Mouse (Mus musculus): ENCODE measurements around the gene Mtfp1.
A peak's percentile ranks its signal among the peaks of the same experiment; 100 is the strongest.

Mtfp1 gene

DNA sequence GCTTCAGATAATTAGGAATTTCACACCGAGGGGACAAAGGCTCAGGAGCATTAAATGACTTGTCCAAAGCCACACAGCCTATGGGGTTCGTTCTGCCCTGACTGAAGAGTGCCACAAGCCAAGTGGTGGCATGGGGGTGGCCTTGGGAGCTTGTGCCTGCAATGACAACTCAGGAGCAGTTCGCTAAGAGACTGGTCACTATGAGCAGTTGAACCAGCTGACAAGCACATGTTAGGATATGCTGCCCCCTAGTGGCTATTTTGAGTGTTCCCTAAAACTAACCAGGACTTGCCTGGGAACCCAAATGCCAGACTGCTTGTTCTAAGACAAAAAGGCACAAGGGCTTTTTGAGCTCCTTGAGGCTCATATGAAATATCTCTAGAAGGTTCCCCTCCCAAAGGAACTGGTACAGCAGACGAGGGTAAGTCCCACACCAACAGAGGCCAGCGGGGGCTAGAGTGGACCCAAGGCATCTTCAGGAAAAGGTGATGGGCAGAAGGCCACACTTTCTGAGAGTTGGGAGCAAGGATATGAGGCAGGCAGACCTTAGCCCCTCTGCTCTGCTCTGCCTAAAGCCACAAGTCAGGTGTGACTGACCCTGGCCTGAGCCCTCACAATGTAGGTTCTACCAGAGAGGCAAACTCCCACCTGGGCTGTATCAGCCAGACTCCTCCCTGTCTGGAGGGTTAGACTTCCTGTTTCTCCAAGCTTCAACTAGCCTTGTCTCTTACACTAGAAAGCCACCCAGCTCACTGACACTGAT lies 11.7 kb downstream of the Mtfp1 start:
- DNase-seq (ENCODE audit: low read depth, low spot score), result no peak

DNA sequence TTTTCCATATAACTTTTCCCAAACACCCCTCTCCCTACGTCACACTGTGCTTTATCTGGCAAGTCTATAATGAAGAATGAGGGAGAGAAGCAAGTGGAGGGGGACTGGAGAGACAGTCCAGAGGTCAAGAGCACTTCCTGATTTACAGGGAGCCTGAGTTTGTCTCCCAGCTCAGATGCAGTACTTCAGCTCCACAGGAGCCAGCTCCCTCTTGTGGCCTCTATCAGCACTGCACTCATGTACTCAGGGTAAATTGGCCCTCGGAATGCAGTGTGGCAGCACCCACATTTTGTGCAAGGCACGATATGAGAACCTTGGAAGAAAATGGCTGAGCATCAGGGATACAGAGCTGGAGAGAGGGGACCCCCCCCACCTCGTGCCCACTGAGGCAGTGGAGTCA lies 15.0 kb downstream of the Mtfp1 start:
- DNase-seq (ENCODE audit: low read depth, low spot score), result no peak

- DNase-seq (ENCODE audit: low read depth, low spot score), result no peak
Observed at GRCm38 (mm10) chr11:4078267-4078933, 16.8 kb downstream of the Mtfp1 start.

DNA sequence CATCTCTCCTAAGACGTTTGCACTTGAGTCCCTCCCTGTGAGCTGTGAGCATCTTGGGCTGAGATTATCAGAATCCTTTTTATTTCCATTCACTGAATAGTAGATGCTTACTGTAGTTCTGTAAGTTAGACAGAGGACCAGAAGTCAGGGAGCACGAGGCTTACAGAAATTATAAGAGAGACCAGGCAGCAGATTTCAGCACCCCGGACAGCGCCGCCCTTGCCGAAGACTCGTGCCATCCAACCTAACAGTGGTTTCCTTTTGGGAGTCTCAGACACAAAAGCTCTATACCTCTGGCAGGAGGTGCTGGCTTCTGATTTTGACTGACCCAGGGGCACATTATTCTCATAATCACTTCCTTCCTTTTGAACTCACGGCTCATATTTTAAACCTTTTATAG lies 18.6 kb downstream of the Mtfp1 start:
- no peak for DNase-seq (ENCODE audit: low read depth, low spot score)

DNA sequence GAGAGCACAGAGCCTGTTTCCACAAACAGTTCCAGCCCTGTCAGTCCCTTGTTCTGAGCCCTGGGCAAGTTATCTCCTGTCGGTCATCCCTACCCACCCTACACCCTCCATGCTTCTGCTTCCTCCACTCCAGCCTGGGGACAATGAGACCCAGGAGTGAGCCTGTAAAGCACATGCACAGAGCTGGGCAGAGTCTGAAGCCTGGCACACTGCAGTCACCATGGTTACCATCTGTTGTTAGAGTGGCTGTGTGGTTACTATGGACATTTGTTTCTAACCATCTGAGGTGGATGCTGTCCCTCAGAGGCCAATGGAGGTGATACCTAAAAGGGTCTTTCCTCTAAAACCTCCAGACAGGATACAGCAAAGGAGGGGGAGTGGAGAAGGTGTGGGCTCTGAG lies 25.6 kb downstream of the Mtfp1 start:
- DNase-seq (ENCODE audit: low read depth, low spot score), result peak; percentile 28

DNA sequence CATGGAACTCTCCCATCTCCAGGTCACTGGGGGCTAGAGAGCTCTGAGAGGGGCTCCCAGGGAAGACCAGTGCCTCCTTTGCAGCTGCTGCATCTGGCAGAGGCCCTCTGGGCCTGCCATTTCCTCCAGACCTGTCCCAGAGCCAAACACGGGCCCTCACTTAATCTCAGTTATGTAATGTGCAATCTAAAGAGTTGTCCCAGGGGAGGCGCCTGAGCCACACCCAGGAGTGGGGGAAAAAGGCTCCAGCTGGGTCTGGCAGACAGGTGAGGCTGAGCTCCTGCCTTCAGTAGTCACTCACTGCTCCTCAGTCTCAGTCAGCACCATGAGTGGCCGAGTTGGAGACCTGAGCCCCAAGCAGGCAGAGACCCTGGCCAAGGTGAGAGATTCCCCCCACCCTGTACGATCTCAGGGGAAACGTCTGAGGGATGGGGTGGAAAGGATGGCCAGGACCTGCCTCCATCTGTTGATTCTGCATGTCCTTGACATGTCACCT lies 30.6 kb downstream of the Mtfp1 start, which contains the start of gene Sec14l3:
Sec14l3 (plus strand) TSS at position 215 of the 496 bp plus-strand sequence.
- no peak for DNase-seq (ENCODE audit: low read depth, low spot score)

- DNase-seq (ENCODE audit: low read depth, low spot score), result no peak
Observed at GRCm38 (mm10) chr11:4062981-4063380, 32.3 kb downstream of the Mtfp1 start.

DNA sequence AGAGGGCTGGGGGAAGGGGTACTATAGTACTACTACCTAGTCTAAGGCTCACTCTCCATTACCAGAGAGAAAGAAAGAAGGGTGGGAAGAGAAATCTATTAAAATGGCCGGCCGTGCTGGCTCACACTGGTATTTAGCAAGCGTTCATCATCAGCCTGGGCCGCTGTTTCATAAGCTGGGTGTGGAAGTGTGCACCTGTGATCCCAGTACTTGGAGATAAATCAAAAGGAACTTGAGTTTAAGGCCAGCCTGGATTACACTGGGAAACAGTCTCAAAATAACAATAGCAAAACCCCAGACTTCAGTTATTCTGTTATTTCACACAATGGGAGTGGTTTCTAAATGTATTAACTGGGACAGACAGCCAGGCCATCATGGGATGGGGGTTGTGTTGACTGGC lies 32.7 kb downstream of the Mtfp1 start:
- DNase-seq (ENCODE audit: low read depth, low spot score), result no peak

GRCm38 (mm10) chr11:4060866-4061575 lies 34.2 kb downstream of the Mtfp1 start:
- no peak for DNase-seq (ENCODE audit: low read depth, low spot score)

DNA sequence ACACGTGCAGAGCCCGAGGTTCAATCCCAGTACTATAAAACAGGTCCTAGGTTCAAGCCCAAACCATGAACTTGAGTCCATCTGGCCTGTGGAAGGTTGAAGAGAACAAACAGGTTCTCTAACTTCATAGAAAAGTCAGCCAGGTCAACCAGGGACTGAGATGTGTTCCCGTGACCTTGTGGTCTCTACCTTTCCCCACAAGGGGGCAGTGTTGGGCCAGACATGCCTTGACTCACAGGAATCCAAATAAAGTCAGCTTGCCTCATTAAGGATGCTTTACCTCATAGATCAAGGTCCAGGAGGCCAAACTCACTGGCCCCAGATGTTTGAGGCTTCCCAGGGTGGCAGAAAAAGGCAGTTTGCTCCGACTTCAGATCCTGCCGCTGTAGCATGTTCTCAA lies 41.7 kb downstream of the Mtfp1 start:
- no peak for DNase-seq (ENCODE audit: low read depth, low spot score)

GRCm38 (mm10) chr11:4048438-4048837 lies 46.8 kb downstream of the Mtfp1 start:
- DNase-seq (ENCODE audit: low read depth, low spot score), result no peak

DNA sequence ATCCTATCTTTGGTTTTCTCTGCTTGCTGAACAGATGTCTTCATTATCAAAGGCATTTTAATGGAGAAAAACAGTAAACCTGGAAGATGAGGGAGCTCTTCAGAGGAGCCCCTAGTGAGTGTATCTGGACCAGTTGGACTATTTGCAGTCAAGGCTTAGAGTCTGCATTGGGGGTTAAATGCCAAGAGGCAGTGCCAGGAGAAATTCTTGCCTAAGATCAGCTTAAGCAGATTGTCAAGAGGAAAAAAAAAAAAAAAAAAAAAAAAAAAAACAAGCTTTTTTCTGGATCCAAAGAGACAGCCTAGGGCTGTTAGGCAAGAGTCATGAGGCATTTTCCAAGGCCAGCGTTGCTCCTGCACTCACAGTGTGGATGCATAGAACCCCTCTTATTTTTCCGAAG lies 47.5 kb downstream of the Mtfp1 start:
- DNase-seq (ENCODE audit: low read depth, low spot score), result no peak

DNA sequence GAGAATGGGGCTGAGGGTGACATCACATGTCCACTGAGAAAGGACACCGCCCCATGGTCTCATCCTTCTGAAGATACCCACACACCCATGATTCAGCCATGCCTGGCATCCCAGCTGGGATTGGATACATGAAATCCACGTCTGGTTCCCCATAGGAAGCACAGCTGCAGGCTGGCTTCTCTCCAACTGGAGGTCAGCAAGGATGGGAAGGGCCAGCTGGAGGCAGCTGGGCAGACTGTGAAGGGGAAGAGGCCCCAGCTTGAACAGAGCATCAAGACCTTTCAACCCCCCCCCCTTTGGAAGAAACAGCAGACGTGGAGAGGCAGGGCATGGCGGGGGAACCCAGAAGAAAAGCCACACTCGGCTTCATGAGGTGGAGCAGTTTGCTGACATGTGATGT lies 48.7 kb downstream of the Mtfp1 start:
- DNase-seq (ENCODE audit: low read depth, low spot score), result no peak

DNA sequence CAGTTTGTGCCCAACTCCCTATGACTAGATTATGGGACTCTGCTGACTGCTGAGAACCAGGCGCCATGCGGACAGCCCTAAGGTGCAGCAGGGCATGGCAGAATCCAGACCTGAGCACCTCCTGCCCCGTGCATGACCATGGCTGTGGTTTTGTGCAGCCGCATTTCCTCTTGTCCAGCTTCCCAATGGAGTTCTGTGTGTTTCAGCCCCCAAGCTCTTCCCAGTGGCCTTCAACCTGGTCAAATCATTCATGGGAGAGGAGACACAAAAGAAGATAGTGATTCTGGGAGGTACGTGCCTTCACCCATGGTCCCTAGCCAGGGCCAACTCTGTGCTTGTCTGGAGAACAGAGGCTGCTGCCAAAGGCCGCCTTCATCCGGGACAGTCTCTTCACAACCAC lies 52.2 kb downstream of the Mtfp1 start:
- DNase-seq (ENCODE audit: low read depth, low spot score), result no peak
